Mouse (Mus musculus) lung, adult 10 weeks (tissue): Measurements from ENCODE around the gene Slc10a6. TPM values are rescaled to one million over a fixed set of nuclear protein-coding genes. Genes with fewer than 3 reads are reported as not detected.

Experiments
- polyA plus RNA-seq: library from polyadenylated mRNA; stranded (reverse); fragments of 350-450 nt; fragmentation: Illumina TruSeq; extraction: RNeasy Lipid Tissue Mini Kit (QIAGEN cat#74804); gene quantifications from one replicate; pipeline ENCODE4 v1.2.3, GENCODE M21; 2014; ENCODE audit warnings: low read depth, low replicate concordance; ENCODE audit not compliant: insufficient read depth

Slc10a6 gene
- 20.3 TPM for polyA plus RNA-seq

DNA sequence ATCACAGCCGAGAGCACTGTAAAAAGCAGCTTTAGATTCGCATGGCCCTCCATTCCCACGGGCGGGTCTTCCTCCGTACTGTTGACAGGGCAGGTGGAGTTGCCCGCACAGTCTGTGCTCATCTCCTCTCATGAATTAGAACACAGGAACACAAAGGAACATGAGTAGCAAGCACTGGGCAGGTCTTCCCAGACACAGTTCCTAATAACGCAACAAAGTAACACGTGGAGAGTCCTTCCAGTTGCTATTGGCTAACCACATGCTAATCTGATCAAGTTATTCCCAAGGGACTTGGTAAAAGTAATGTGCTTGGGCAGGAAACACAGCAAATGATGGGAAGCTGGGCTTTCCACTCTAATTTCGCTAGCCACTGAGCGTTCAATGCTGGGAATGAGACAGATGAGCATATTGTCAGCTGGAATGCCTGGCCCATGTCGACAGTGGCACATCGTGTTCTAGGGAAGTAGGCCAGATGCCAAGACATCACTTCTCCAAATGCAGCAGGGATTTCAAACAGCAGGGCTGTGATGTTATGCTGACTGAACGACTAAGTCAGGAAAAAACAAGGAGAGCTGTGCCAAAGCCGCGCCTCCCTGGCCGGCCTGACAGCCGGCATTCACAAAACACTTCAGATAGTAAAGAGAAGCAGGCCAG, at the start of gene Slc10a6:
Slc10a6 (minus strand) TSS at position 293 of the 654 bp plus-strand sequence.

DNA sequence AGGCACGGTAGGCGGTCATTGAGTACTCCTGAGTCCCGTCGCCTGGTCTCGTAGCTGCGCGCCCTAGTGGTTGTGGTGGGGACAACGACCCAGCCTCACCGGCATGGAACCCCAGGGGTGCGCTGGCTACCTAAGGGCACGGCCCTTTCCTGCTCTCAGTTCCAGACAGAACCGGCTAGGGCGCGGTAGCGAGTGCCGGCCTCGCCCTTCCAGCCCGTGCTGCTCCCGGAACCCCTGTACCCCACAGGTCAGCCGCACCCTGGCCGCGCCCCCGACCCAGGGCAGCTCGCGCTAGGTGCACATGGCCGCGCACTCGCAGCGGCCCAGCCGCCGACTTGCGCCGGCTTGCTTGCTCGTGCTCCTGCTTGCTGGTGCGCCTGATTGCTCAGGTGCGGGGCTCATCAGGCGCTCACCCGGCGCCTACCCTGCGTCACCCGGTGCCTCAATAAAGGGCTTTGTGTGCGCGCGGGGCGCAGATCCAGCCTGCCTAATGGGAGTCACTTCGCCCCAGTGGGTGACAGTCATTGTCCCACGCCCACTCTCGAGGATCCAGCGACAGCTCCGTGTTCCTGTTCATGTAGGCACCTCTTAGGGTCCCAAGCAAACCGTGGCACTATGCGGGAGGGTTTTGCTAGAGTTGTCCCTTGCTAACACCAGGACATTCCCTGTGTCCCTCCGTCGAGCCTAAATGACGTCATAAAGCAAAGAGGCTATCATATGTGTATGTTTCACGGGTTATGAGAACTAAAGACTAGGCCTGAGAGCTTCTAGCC, 26.3 kb upstream of the Slc10a6 start, which contains the start of gene 1700016H13Rik:
1700016H13Rik (minus strand) TSS at position 665 of the 773 bp plus-strand sequence.

Other genes starting within 250 kb of the Slc10a6 start
- 7.0 TPM for gene Ptpn13, start 204.2 kb downstream of the Slc10a6 start, polyA plus RNA-seq
- gene 1700016H13Rik, start 26.6 kb upstream of the Slc10a6 start, polyA plus RNA-seq: 0.40 TPM
- gene Aff1, start 63.0 kb upstream of the Slc10a6 start, polyA plus RNA-seq: 11.7 TPM